Mouse (Mus musculus): ENCODE data around the gene Gm17067. TPM values are rescaled to one million over a fixed set of nuclear protein-coding genes. Genes with fewer than 3 reads are reported as not detected.
"Not testable (repeated sequence)": the region's sequence is repeated elsewhere in the genome, so short reads cannot be mapped to it uniquely, and the experiment has no call there.

The Gm17067 gene
- polyA plus RNA-seq (2012; rRNA removed), result not detected in 2 replicates

GRCm38 (mm10) chr7:42726917-42727316, at the start of gene Gm17067:
Gene Gm17067, minus strand, starts transcription at chr7:42727017.
- H3K27ac ChIP-seq (ENCODE audit: insufficient read depth, low read length); H3K4me3 ChIP-seq (ENCODE audit: extremely low read depth, insufficient read depth, insufficient read length); H3K36me3 ChIP-seq (ENCODE audit: control insufficient read depth, insufficient read depth, low read length); DNase-seq (ENCODE audit: low read depth in 1 of 2, low spot score in 2 of 2); H3K4me1 ChIP-seq (ENCODE audit: control insufficient read depth, insufficient read depth, insufficient read length); H3K27me3 ChIP-seq (ENCODE audit: control insufficient read depth, insufficient read depth, low read length): not testable (repeated sequence)
- WGBS, result 84% methylated on average over 4 of the region's 4 CpGs

- TF ChIP-seq CTCF (IDR thresholded peaks at IDR 0.05; ENCODE audit: extremely low read depth, insufficient read depth, insufficient read length, insufficient replicate concordance) (no peak), POLR2A (IDR thresholded peaks at IDR 0.05; ENCODE audit: low read depth, low read length) (no peak)
- H3K27me3 ChIP-seq (ENCODE audit: control insufficient read depth, insufficient read depth, low read length), result no peaks in the 10 kb centered on the region
- no peak overlapping the region for H3K4me3 ChIP-seq (ENCODE audit: extremely low read depth, insufficient read depth, insufficient read length)
- H3K4me1 ChIP-seq (ENCODE audit: control insufficient read depth, insufficient read depth, insufficient read length), result no peaks in the 10 kb centered on the region
- no peak for DNase-seq (ENCODE audit: low read depth in 1 of 2, low spot score in 2 of 2)
- 51% methylated on average over 20 of the region's 20 CpGs for WGBS
- H3K36me3 ChIP-seq (ENCODE audit: control insufficient read depth, insufficient read depth, low read length), result no peaks in the 10 kb centered on the region
- H3K27ac ChIP-seq (ENCODE audit: insufficient read depth, low read length), result no peak overlapping the region
Measured at GRCm38 (mm10) chr7:42749836-42750235, 23.0 kb upstream of the Gm17067 start.

- Histone ChIP-seq H3K4me3 (ENCODE audit: extremely low read depth, insufficient read depth, insufficient read length) (no peak overlapping the region), H3K36me3 (ENCODE audit: control insufficient read depth, insufficient read depth, low read length) (no peaks in the 10 kb centered on the region), H3K27ac (ENCODE audit: insufficient read depth, low read length) (no peak overlapping the region), H3K4me1 (ENCODE audit: control insufficient read depth, insufficient read depth, insufficient read length) (no peaks in the 10 kb centered on the region), H3K27me3 (ENCODE audit: control insufficient read depth, insufficient read depth, low read length) (no peaks in the 10 kb centered on the region)
- no peak for DNase-seq (ENCODE audit: low read depth in 1 of 2, low spot score in 2 of 2)
- TF ChIP-seq POLR2A (IDR thresholded peaks at IDR 0.05; ENCODE audit: low read depth, low read length) (no peak), CTCF (IDR thresholded peaks at IDR 0.05; ENCODE audit: extremely low read depth, insufficient read depth, insufficient read length, insufficient replicate concordance) (no peak)
- 88% methylated on average over 10 of the region's 10 CpGs for WGBS
Measured at GRCm38 (mm10) chr7:42738536-42739210, 11.9 kb upstream of the Gm17067 start.

GRCm38 (mm10) chr7:42693251-42693650, 33.6 kb downstream of the Gm17067 start:
- not testable (repeated sequence) for DNase-seq (ENCODE audit: low read depth in 1 of 2, low spot score in 2 of 2); H3K27ac ChIP-seq (ENCODE audit: insufficient read depth, low read length)
- WGBS, result 3% methylated on average over 4 of the region's 4 CpGs

GRCm38 (mm10) chr7:42692362-42693158, 34.3 kb downstream of the Gm17067 start, which contains the start of gene Zfp975:
Gene Zfp975, minus strand, starts transcription at chr7:42692742.
- H3K27me3 ChIP-seq (ENCODE audit: control insufficient read depth, insufficient read depth, low read length); H3K4me1 ChIP-seq (ENCODE audit: control insufficient read depth, insufficient read depth, insufficient read length); H3K36me3 ChIP-seq (ENCODE audit: control insufficient read depth, insufficient read depth, low read length); H3K27ac ChIP-seq (ENCODE audit: insufficient read depth, low read length): not testable (repeated sequence)
- 2% methylated on average over 23 of the region's 23 CpGs for WGBS
- H3K4me3 ChIP-seq (ENCODE audit: extremely low read depth, insufficient read depth, insufficient read length), result peak within 1 kb of the TSS; percentile 62
- DNase-seq (ENCODE audit: low read depth in 1 of 2, low spot score in 2 of 2), result peak; percentile 22 to 62

More at GRCm38 (mm10) chr7:42693251-42693650, 33.6 kb downstream of the Gm17067 start:
- H3K27me3 ChIP-seq (ENCODE audit: control insufficient read depth, insufficient read depth, low read length); H3K4me1 ChIP-seq (ENCODE audit: control insufficient read depth, insufficient read depth, insufficient read length); H3K4me3 ChIP-seq (ENCODE audit: extremely low read depth, insufficient read depth, insufficient read length); H3K36me3 ChIP-seq (ENCODE audit: control insufficient read depth, insufficient read depth, low read length): not testable (repeated sequence)

- not testable (repeated sequence) for DNase-seq (ENCODE audit: low read depth in 1 of 2, low spot score in 2 of 2)
- WGBS, result 90% methylated on average over 6 of the region's 6 CpGs
Measured at GRCm38 (mm10) chr7:42680081-42680480, 46.7 kb downstream of the Gm17067 start.

GRCm38 (mm10) chr7:42679646-42680045, 47.2 kb downstream of the Gm17067 start:
- not testable (repeated sequence) for H3K4me3 ChIP-seq (ENCODE audit: extremely low read depth, insufficient read depth, insufficient read length); H3K27me3 ChIP-seq (ENCODE audit: control insufficient read depth, insufficient read depth, low read length)

More at GRCm38 (mm10) chr7:42680081-42680480, 46.7 kb downstream of the Gm17067 start:
- not testable (repeated sequence) for H3K36me3 ChIP-seq (ENCODE audit: control insufficient read depth, insufficient read depth, low read length); H3K27ac ChIP-seq (ENCODE audit: insufficient read depth, low read length); H3K4me1 ChIP-seq (ENCODE audit: control insufficient read depth, insufficient read depth, insufficient read length); H3K27me3 ChIP-seq (ENCODE audit: control insufficient read depth, insufficient read depth, low read length); H3K4me3 ChIP-seq (ENCODE audit: extremely low read depth, insufficient read depth, insufficient read length)

GRCm38 (mm10) chr7:42660140-42660539, 66.7 kb downstream of the Gm17067 start:
- not testable (repeated sequence) for H3K36me3 ChIP-seq (ENCODE audit: control insufficient read depth, insufficient read depth, low read length); H3K27me3 ChIP-seq (ENCODE audit: control insufficient read depth, insufficient read depth, low read length); H3K4me3 ChIP-seq (ENCODE audit: extremely low read depth, insufficient read depth, insufficient read length); H3K4me1 ChIP-seq (ENCODE audit: control insufficient read depth, insufficient read depth, insufficient read length); H3K27ac ChIP-seq (ENCODE audit: insufficient read depth, low read length); DNase-seq (ENCODE audit: low read depth in 1 of 2, low spot score in 2 of 2)
- WGBS, result 74% methylated on average over 5 of the region's 5 CpGs

More at GRCm38 (mm10) chr7:42679646-42680045, 47.2 kb downstream of the Gm17067 start:
- not testable (repeated sequence) for H3K4me1 ChIP-seq (ENCODE audit: control insufficient read depth, insufficient read depth, insufficient read length); H3K36me3 ChIP-seq (ENCODE audit: control insufficient read depth, insufficient read depth, low read length); DNase-seq (ENCODE audit: low read depth in 1 of 2, low spot score in 2 of 2); H3K27ac ChIP-seq (ENCODE audit: insufficient read depth, low read length)

Data from spleen, adult 2 months (tissue).